Mouse (Mus musculus) lung, adult 10 weeks (tissue): Measurements from ENCODE around the gene Tmem199. TPM values are rescaled to one million over a fixed set of nuclear protein-coding genes. Genes with fewer than 3 reads are reported as not detected.

Source experiments
- polyA plus RNA-seq: library from polyadenylated mRNA; stranded (reverse); fragments of 350-450 nt; fragmentation: Illumina TruSeq; extraction: RNeasy Lipid Tissue Mini Kit (QIAGEN cat#74804); gene quantifications from one replicate; pipeline ENCODE4 v1.2.3, GENCODE M21; 2014; ENCODE audit warnings: low read depth, low replicate concordance; ENCODE audit not compliant: insufficient read depth

Tmem199 gene
- polyA plus RNA-seq = 20.9 TPM

DNA sequence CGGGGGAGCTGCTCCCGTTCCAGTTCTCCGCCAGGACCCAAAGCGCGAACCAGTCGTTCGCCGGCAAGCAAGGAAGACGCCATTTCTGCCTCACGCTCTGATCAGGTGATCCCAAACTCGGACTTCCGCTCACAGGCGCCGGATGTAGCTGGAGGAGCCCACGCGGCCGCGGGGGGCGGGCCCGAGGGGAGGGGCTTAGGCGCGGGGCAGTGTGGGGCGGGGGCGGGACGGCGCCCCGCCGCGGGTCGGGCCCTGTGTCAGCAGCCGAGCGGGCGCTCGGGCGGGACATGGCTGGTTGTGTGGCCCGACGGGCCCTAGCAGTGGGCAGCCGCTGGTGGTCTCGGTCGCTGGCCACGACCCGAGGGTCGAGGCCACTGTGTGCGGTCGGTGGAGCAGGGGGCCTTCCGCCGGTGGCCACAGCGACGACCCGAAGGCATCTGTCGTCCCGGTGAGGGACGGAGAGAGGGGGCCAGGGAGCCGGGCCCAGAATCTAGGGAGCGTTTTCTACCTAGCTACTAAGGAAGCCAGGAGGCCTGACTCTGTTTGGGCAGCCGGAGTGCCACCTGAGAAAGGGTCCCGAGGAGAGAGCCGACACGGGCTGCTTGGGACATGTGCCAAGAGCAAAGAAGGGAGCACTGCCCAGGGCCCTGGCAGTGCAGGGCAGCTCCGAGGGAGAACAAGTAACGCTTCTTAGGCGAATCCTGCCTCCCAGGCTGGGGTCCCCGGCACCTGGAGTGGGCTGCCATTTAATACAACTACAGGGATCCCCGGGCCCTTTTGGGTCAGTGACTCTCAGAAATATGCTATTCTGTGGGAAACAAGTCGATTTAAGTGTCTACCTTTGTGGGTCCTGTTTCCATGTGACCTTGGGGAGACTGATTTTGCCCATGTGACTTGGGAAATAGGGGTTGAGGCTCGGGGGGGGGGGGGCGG is at the start of gene Tmem199, which contains the start of gene Poldip2:
TSS of gene Tmem199 (minus strand) at position 148 of the 933 bp plus-strand sequence.
TSS of gene Poldip2 (plus strand) at position 169 of the 933 bp plus-strand sequence.

DNA sequence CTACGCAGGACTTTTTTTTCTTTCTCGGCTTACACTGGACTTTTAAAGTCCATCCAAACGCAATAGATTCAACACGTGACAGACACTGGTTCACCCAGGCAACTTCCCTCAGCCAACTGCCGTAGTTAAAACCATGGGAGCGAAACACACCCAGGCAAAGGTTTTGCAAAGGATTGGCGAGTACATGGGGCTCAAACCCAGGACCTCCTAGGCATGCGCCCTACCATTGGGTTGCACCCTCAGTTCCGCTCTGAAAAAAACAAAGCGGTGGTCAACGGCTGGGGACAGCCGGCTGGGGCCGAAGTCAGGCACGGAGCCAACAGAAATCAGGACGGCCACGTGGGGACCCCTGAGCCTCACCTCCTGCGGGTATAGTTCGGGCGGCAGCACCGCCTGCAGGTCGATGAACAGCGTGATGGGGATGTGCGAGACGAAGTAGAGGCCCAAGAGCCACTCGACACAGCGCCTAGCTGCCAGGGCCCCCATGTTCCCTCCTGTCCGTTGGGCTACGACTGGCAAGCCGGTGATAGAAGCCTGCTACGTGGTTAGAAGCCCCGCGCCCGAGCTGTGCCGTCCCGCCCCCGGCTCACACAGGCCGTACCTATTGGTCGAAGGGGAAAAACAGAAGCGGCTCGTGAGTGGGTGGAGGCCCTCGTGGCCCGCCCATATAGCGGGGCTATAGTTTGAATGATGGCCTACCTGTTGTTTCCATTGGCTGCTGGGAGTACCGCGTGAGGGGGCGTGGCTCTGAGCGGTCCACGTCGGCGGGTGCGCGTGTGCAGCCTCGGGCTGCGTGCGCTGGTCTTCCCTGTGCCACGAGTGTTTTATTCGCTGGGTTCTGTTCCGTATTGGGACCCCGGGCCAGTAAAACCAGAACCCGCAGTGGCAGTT is 38.4 kb upstream of the Tmem199 start, which contains the start of gene Tmem97:
TSS of gene Tmem97 (minus strand) at position 610 of the 891 bp plus-strand sequence.

DNA sequence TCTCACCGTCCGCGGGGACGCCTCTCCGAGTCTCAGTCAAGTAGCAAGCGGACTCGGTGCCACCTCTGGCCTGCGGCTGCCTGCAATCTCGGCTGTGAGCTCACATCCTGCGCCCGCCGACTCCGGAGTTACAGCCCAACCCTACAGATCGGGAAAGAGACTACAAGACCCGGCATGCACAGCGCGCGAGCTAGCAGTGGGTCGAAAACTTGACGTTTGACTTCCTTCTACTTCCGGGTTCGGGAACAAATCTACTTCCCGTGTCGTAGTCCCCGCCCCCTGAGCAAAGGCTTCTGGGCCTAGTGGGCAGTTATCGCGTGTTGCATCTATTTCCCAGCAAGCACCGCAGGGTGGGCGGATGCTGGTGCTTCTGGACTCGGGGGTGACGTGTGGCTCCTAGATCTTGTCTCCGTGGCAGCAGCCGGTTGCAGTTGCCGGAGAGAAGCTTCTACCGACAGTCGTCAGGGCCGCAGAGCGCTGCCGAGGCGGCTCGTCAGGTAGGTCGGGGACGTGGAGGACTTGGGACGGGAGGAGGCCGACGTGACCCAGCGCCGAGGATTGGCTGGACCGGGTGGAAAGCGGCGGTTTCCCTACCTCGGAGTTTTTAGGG is 24.2 kb upstream of the Tmem199 start, which contains the start of the genes Tnfaip1 and Ift20:
TSS of gene Tnfaip1 (minus strand) at position 253 of the 610 bp plus-strand sequence.
TSS of gene Ift20 (plus strand) at position 282 of the 610 bp plus-strand sequence.

DNA sequence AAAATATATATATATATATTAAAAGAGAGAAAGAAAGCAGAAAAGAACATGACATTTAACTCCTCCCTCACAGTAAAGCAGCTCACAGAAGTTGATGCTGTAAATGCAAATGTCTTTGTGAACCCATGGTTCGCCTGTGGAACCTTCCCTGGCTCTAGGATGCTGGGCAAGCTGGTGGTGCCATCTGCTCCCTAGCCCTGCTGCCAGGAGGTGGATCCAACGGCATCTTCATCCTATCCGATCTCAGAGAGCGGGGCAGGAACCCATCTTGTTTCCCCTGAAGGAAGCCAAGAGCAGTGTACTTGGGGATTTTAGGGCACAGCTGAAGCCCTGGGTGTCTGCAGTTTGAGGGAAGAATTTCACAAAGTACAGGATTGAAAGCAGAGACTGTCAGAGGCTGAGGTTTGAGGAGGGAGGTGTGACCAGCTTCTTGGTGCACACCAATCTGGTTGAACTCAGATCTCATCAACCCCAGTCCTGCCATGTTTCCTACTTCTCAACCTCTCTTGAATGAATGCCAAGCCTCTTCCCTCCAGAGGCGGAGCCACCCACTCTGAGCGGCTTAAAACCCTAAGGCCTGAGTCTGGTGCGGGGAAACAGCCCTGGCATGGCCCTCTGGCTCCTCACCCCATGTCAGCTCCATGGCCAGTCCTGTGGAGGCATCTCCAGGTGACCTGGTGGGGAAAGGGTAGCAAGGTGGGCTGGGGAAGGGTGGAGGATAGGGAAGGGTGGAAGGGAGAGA is 8.9 kb downstream of the Tmem199 start, which contains the start of gene Sebox:
TSS of gene Sebox (plus strand) at position 539 of the 742 bp plus-strand sequence.

DNA sequence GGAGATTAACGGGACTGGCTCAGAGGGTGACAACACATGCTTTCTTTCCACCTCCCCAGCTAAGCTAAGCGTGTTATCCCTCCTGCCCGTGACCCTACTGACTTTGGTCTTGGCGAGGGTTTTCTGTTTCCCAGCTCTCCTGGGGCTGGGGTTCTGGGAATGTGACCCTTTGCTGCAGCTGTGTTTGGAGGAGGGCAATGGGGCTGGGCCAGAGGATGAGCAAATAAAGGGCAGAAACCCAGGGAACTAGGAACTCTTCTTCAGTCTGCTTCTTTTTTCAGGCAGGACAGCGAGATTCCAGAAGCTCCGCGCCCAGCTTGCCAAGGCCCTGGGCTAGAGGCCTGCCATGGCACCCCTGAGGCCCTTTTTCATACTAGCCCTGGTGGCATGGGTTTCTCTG is 13.0 kb downstream of the Tmem199 start, which contains the start of gene Vtn:
TSS of gene Vtn (plus strand) at position 88 of the 400 bp plus-strand sequence.

DNA sequence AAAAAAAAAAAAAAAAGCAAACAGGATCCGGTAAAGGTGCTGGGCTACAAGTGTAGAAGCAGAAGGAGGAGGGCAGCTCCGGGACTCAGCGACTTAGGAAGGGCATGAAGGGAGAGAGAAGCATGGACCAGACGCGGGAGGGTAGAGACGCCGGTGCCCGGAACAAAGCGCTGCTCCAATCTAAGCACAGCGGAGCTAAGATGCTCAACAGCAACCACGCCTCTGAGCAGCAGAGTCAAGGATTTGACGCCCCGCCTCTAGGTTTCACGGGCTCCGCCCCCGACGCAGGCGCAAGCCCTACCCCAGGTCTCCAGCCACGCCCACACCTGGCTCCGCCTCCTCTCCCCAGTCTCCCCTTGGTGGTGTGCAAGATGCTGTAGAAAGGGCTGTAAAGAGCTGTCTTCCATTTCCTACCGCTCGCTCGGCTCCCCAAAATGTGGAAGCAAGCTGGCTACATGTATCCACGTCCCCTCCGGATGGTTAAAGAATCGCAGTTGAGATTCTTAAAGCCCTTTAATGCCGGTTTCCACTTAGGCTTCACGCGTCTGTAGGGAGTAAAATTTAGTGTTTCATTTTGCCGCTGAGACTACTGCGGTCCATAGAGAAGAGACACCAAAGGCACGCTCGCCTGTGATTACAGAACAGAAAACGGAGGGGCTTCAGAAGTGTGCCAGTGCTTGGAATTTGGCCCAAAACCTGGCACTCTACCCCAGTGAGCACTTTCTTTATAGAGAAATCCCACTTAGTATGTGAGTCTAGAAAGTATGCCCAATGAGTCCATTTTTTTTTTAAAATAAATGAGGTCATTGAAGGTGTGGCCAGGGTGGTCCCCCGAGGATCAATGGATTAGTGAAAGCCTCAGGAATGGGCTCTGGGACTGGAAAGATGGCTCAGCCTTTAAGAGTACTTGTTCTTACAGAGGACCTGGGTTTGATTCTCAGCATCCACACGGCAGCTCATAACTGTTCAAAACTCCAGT is 14.1 kb downstream of the Tmem199 start, which contains the start of gene Sarm1:
TSS of gene Sarm1 (minus strand) at position 211 of the 979 bp plus-strand sequence.

DNA sequence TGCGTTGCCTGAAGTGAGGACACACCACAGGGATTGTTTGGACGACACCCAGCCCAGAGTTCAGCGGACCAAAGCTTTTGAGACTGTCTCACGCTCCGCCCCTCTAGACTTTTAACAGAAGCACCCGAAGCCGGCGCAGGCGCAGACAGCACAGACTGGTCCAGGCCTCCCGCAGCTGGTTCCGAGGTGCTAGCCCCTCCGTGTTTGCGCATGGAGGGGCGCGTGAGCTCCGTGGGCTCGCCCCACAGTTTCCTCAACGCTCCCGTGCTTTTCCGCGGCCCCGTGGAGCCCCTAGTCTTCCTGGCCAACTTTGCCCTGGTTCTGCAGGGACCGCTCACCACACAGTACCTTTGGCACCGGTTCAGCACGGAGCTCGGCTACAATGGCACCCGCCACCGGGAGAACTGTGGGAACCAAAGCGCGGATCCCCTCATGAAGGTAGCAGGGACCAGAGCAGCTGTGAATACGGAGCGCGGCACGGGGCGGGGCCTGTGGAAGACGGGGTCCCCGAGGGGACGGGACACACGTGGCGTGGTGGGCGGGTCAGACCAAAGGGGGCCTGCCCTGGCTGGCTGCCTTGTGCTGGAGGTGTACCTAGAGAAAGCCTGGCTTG is 46.3 kb downstream of the Tmem199 start, which contains the start of gene Slc46a1:
TSS of gene Slc46a1 (plus strand) at position 130 of the 613 bp plus-strand sequence.

Other genes starting within 250 kb of the Tmem199 start
- not detected for gene BC030499, start 221.3 kb downstream of the Tmem199 start, polyA plus RNA-seq
- 0.42 TPM for gene Spag5, start 210.6 kb downstream of the Tmem199 start, polyA plus RNA-seq
- 6.4 TPM for gene Aldoc, start 189.2 kb downstream of the Tmem199 start, polyA plus RNA-seq
- 24.9 TPM for gene Pigs, start 183.8 kb downstream of the Tmem199 start, polyA plus RNA-seq
- 40.3 TPM for gene Unc119, start 168.7 kb downstream of the Tmem199 start, polyA plus RNA-seq
- not detected for gene Foxn1, start 125.6 kb downstream of the Tmem199 start, polyA plus RNA-seq
- 0.40 TPM for gene Slc13a2, start 90.0 kb downstream of the Tmem199 start, polyA plus RNA-seq
- 4.6 TPM for gene Slc46a1, start 46.5 kb downstream of the Tmem199 start, polyA plus RNA-seq
- 0.06 TPM for gene Sarm1, start 14.4 kb downstream of the Tmem199 start, polyA plus RNA-seq
- gene Vtn, start 13.1 kb downstream of the Tmem199 start, polyA plus RNA-seq = 18.2 TPM
- gene Sebox, start 8.7 kb downstream of the Tmem199 start, polyA plus RNA-seq = not detected
- 45.2 TPM for gene Poldip2, start within 50 bp of the Tmem199 start, polyA plus RNA-seq
- 46.8 TPM for gene Tnfaip1, start 24.2 kb upstream of the Tmem199 start, polyA plus RNA-seq
- gene Ift20, start 24.2 kb upstream of the Tmem199 start, polyA plus RNA-seq = 146 TPM
- 33.8 TPM for gene Tmem97, start 38.6 kb upstream of the Tmem199 start, polyA plus RNA-seq
- 12.5 TPM for gene Nlk, start 185.2 kb upstream of the Tmem199 start, polyA plus RNA-seq
- gene Ccnq, start 239.6 kb upstream of the Tmem199 start, polyA plus RNA-seq = 21.5 TPM